Mouse (Mus musculus): ENCODE results near the gene Dek. TPM values are rescaled to one million over a fixed set of nuclear protein-coding genes. Genes with fewer than 3 reads are reported as not detected.

Gene Dek
- polyA plus RNA-seq, 1 experiment, result 17.6 TPM

- no peak for DNase-seq
- Histone ChIP-seq H3K36me3 (ENCODE audit: control insufficient read depth, insufficient read depth, low read length) (0 out of 2 replicates have a peak, but pooled peaks cover 2% of the 10 kb centered on the region), H3K4me1 (ENCODE audit: control insufficient read depth, insufficient read depth, low read length) (no peaks in the 10 kb centered on the region), H3K4me3 (ENCODE audit: insufficient read depth, low read depth, low read length) (no peak overlapping the region), H3K27me3 (replicated peaks; ENCODE audit: control insufficient read depth, insufficient read depth, low read length) (no peaks in the 10 kb centered on the region), H3K27ac (ENCODE audit: insufficient read depth, low read depth, low read length) (no peak overlapping the region)
- 56% methylated on average over 7 of the region's 7 CpGs for WGBS
- TF ChIP-seq CTCF (conservative IDR thresholded peaks at IDR 0.05; ENCODE audit: insufficient read depth, insufficient read length, low read depth, low read length) (no peak), POLR2A (IDR thresholded peaks at IDR 0.05; ENCODE audit: low read depth, low read length) (no peak)
Measured at GRCm38 (mm10) chr13:47099265-47099664, 6.7 kb downstream of the Dek start.

- no peak for DNase-seq
- Histone ChIP-seq H3K27ac (ENCODE audit: insufficient read depth, low read depth, low read length) (no peak overlapping the region), H3K27me3 (replicated peaks; ENCODE audit: control insufficient read depth, insufficient read depth, low read length) (no peaks in the 10 kb centered on the region), H3K36me3 (ENCODE audit: control insufficient read depth, insufficient read depth, low read length) (peaks cover 2% of the 10 kb centered on the region; the same call in 1 of the 2 replicates), H3K4me3 (ENCODE audit: insufficient read depth, low read depth, low read length) (no peak overlapping the region), H3K4me1 (ENCODE audit: control insufficient read depth, insufficient read depth, low read length) (no peaks in the 10 kb centered on the region)
- no peak for TF ChIP-seq POLR2A (IDR thresholded peaks at IDR 0.05; ENCODE audit: low read depth, low read length)
- no peak for TF ChIP-seq CTCF (conservative IDR thresholded peaks at IDR 0.05; ENCODE audit: insufficient read depth, insufficient read length, low read depth, low read length)
- WGBS, result 90% methylated on average over 2 of the region's 2 CpGs
Measured at GRCm38 (mm10) chr13:47096591-47096990, 9.4 kb downstream of the Dek start.

GRCm38 (mm10) chr13:47093791-47094190, 12.2 kb downstream of the Dek start:
- TF ChIP-seq POLR2A (IDR thresholded peaks at IDR 0.05; ENCODE audit: low read depth, low read length) (no peak), CTCF (conservative IDR thresholded peaks at IDR 0.05; ENCODE audit: insufficient read depth, insufficient read length, low read depth, low read length) (no peak)
- Histone ChIP-seq H3K27ac (ENCODE audit: insufficient read depth, low read depth, low read length) (no peak overlapping the region), H3K4me1 (ENCODE audit: control insufficient read depth, insufficient read depth, low read length) (no peaks in the 10 kb centered on the region), H3K27me3 (replicated peaks; ENCODE audit: control insufficient read depth, insufficient read depth, low read length) (no peaks in the 10 kb centered on the region), H3K4me3 (ENCODE audit: insufficient read depth, low read depth, low read length) (no peak overlapping the region), H3K36me3 (ENCODE audit: control insufficient read depth, insufficient read depth, low read length) (no peaks in the 10 kb centered on the region; the same call in none of the 2 replicates)
- DNase-seq, result no peak
- WGBS, result 86% methylated on average over 2 of the region's 2 CpGs

- no peaks in the 10 kb centered on the region for H3K4me1 ChIP-seq (ENCODE audit: control insufficient read depth, insufficient read depth, low read length)
- no peak overlapping the region for H3K4me3 ChIP-seq (ENCODE audit: insufficient read depth, low read depth, low read length)
- H3K27ac ChIP-seq (ENCODE audit: insufficient read depth, low read depth, low read length), result no peak overlapping the region
- no peaks in the 10 kb centered on the region for H3K27me3 ChIP-seq (replicated peaks; ENCODE audit: control insufficient read depth, insufficient read depth, low read length)
- peaks cover 1% of the 10 kb centered on the region for H3K36me3 ChIP-seq (ENCODE audit: control insufficient read depth, insufficient read depth, low read length)
- WGBS, result 67% methylated on average over 2 of the region's 2 CpGs
- no peak for DNase-seq
- TF ChIP-seq POLR2A (IDR thresholded peaks at IDR 0.05; ENCODE audit: low read depth, low read length) (no peak), CTCF (conservative IDR thresholded peaks at IDR 0.05; ENCODE audit: insufficient read depth, insufficient read length, low read depth, low read length) (no peak)
Measured at GRCm38 (mm10) chr13:47089271-47089670, 16.7 kb downstream of the Dek start.

GRCm38 (mm10) chr13:47088433-47088832, 17.6 kb downstream of the Dek start:
- Histone ChIP-seq H3K36me3 (ENCODE audit: control insufficient read depth, insufficient read depth, low read length) (peaks cover 1% of the 10 kb centered on the region), H3K4me1 (ENCODE audit: control insufficient read depth, insufficient read depth, low read length) (no peaks in the 10 kb centered on the region), H3K27ac (ENCODE audit: insufficient read depth, low read depth, low read length) (no peak overlapping the region), H3K4me3 (ENCODE audit: insufficient read depth, low read depth, low read length) (no peak overlapping the region), H3K27me3 (replicated peaks; ENCODE audit: control insufficient read depth, insufficient read depth, low read length) (no peaks in the 10 kb centered on the region)
- 96% methylated on average over 1 of the region's 1 CpGs for WGBS
- TF ChIP-seq CTCF (conservative IDR thresholded peaks at IDR 0.05; ENCODE audit: insufficient read depth, insufficient read length, low read depth, low read length) (no peak), POLR2A (IDR thresholded peaks at IDR 0.05; ENCODE audit: low read depth, low read length) (no peak)
- no peak for DNase-seq

GRCm38 (mm10) chr13:47080905-47081505, 25.0 kb downstream of the Dek start:
- Histone ChIP-seq H3K27ac (ENCODE audit: insufficient read depth, low read depth, low read length) (no peak overlapping the region), H3K4me1 (ENCODE audit: control insufficient read depth, insufficient read depth, low read length) (no peaks in the 10 kb centered on the region), H3K4me3 (ENCODE audit: insufficient read depth, low read depth, low read length) (no peak overlapping the region), H3K36me3 (ENCODE audit: control insufficient read depth, insufficient read depth, low read length) (peaks cover 5% of the 10 kb centered on the region; the same call in 1 of the 2 replicates), H3K27me3 (replicated peaks; ENCODE audit: control insufficient read depth, insufficient read depth, low read length) (no peaks in the 10 kb centered on the region)
- 90% methylated on average over 4 of the region's 4 CpGs for WGBS
- DNase-seq, result no peak
- no peak for TF ChIP-seq POLR2A (IDR thresholded peaks at IDR 0.05; ENCODE audit: low read depth, low read length)
- TF ChIP-seq CTCF (conservative IDR thresholded peaks at IDR 0.05; ENCODE audit: insufficient read depth, insufficient read length, low read depth, low read length), result peak; percentile 35; the same call in 1 of the 2 replicates

GRCm38 (mm10) chr13:47078799-47079198, 27.2 kb downstream of the Dek start:
- DNase-seq, result no peak
- no peaks in the 10 kb centered on the region for H3K4me1 ChIP-seq (ENCODE audit: control insufficient read depth, insufficient read depth, low read length)
- TF ChIP-seq POLR2A (IDR thresholded peaks at IDR 0.05; ENCODE audit: low read depth, low read length), result no peak
- peak; percentile 12; the same call in 1 of the 2 replicates for TF ChIP-seq CTCF (conservative IDR thresholded peaks at IDR 0.05; ENCODE audit: insufficient read depth, insufficient read length, low read depth, low read length)
- 80% methylated on average over 5 of the region's 5 CpGs for WGBS
- peaks cover 3% of the 10 kb centered on the region for H3K36me3 ChIP-seq (ENCODE audit: control insufficient read depth, insufficient read depth, low read length)
- no peak overlapping the region for H3K27ac ChIP-seq (ENCODE audit: insufficient read depth, low read depth, low read length)
- H3K4me3 ChIP-seq (ENCODE audit: insufficient read depth, low read depth, low read length), result no peak overlapping the region
- no peaks in the 10 kb centered on the region for H3K27me3 ChIP-seq (replicated peaks; ENCODE audit: control insufficient read depth, insufficient read depth, low read length)

Data from kidney, adult 2 months (tissue).